Mouse (Mus musculus) liver, postnatal 0 days (tissue): Measurements from ENCODE around the gene Bend6.

Experiments
- CTCF ChIP-seq: sonication (generic); IDR thresholded peaks from 2 replicates; pipeline ENCODE4 v1.5.1; 2016; ENCODE audit warnings: antibody characterized with exemption, low read depth
- EP300 ChIP-seq: IDR thresholded peaks from 2 replicates; pipeline ENCODE4 v1.6.1; 2016; ENCODE audit warnings: antibody characterized with exemption, low read depth, mild to moderate bottlenecking

DNA sequence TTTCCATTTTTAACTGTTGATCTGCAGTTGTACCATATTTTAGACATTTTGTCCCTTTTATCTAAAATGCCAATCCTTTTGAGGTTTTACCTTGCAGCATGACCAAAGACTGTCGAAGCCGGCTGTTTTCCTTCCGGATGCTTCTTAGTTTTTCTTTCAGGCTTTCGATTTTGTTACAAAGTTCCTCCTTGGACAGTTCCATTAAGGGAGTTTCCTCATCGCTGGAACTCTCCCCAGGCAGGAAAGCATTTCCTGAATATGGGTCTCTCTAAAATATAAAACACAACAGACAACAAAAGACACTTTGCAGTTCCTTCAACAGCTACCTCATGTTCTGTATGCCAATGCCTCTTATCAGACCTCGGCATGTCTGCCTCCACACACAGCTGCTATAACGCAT is 29.4 kb downstream of the Bend6 start:
- TF ChIP-seq CTCF (no peak), EP300 (no peak)
